Mouse (Mus musculus) brain, embryonic 14.5 days (tissue): ENCODE measurements around the gene Kat7.

Experiments
- CTCF ChIP-seq: fragments of 200-500 bp; IDR thresholded peaks from 2 replicates; pipeline ENCODE4 v1.5.1; 2012; ENCODE audit warnings: inconsistent platforms, mild to moderate bottlenecking, moderate library complexity, borderline replicate concordance; ENCODE audit not compliant: insufficient read depth, insufficient read length; ENCODE audit errors: extremely low read depth
- POLR2A ChIP-seq: fragments of 200-500 bp; IDR thresholded peaks from 2 replicates; pipeline ENCODE4 v1.6.1; 2012; ENCODE audit warnings: mild to moderate bottlenecking, inconsistent platforms, borderline replicate concordance; ENCODE audit not compliant: poor library complexity, insufficient read depth, insufficient read length, severe bottlenecking; ENCODE audit errors: extremely low read depth

DNA sequence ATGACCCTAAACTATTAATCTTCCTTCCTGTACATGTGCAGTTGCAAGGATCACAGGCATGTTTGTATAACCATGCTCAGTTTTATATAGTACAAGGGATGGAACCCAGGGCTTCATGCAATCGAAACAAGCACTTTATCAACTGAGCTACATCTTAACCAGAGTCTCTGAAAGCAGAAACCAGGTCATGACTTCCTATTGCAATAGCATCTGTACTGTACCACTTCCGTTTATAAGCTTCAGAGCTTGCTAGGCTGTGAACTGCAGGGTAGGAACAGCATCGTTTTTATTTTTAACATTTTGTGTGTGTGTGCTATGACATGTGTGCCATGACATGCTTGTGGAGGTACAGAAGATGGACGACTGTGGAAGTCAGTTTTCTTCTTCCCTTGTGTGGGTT, 23.2 kb upstream of the Kat7 start:
- no peak for TF ChIP-seq CTCF
- TF ChIP-seq POLR2A = no peak
